Mouse (Mus musculus): Measurements from ENCODE around the gene Ap1g1. TPM values are rescaled to one million over a fixed set of nuclear protein-coding genes. Genes with fewer than 3 reads are reported as not detected.

Ap1g1 gene
- polyA plus RNA-seq, 1 experiment, result not detected

DNA sequence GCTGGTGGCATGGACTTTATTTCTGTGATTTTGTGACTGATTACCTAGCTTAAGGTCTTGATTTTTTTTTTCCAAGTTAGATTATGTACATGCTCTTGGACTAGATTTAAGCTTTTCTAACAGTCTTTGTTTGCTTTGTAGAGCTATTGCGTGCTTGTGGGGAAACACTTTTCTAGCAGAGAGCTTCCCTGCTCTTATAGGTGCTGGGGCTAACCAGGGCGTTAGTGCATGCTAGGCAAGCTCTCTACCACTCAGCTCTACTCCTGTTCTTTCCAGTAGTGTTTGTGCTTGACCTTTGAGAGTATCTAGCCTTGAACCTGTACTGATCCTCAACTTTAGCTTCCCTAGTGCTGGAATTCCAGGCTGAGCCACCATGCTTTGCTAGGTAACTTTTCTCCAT lies 22.0 kb downstream of the Ap1g1 start:
- no peak for TF ChIP-seq POLR2A (IDR thresholded peaks at IDR 0.05; ENCODE audit: insufficient read depth, low read depth, low read length)
- no peak for TF ChIP-seq CTCF (IDR thresholded peaks at IDR 0.05; ENCODE audit: insufficient read depth, low read depth, low read length)
- H3K27ac ChIP-seq (ENCODE audit: insufficient read depth, low read depth, low read length), result no peak overlapping the region
- no peaks in the 10 kb centered on the region for H3K4me1 ChIP-seq (ENCODE audit: control insufficient read depth, insufficient read depth, low read length)
- no peak overlapping the region for H3K4me3 ChIP-seq (ENCODE audit: insufficient read depth, low read depth, low read length)
- 69% methylated on average over 2 of the region's 2 CpGs for whole genome bisulfite sequencing

DNA sequence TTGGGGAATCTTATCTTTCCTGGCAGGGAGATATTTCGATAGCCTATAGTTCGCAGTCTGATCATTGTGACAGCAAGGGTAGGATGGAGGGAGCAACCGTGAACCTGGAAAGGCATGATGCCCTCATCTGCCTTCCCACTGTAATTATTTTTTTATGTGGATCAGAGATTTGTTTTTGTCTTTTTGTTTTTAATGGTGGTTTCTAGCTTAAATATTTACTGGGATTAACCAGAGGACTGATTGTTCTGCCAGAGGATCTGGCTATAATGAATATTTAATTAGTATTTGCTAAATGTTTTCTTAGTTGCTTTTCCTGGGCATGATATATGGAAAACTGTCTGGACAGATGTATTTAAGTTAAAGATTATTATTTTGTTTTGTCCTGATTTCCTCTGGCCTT lies 24.9 kb downstream of the Ap1g1 start:
- H3K27ac ChIP-seq (ENCODE audit: insufficient read depth, low read depth, low read length), result no peak overlapping the region
- H3K4me1 ChIP-seq (ENCODE audit: control insufficient read depth, insufficient read depth, low read length), result 0 out of 2 replicates have a peak, but pooled peaks cover 2% of the 10 kb centered on the region
- H3K4me3 ChIP-seq (ENCODE audit: insufficient read depth, low read depth, low read length), result no peak overlapping the region
- 80% methylated on average over 3 of the region's 3 CpGs for WGBS
- TF ChIP-seq POLR2A (IDR thresholded peaks at IDR 0.05; ENCODE audit: insufficient read depth, low read depth, low read length), result no peak
- TF ChIP-seq CTCF (IDR thresholded peaks at IDR 0.05; ENCODE audit: insufficient read depth, low read depth, low read length), result no peak

DNA sequence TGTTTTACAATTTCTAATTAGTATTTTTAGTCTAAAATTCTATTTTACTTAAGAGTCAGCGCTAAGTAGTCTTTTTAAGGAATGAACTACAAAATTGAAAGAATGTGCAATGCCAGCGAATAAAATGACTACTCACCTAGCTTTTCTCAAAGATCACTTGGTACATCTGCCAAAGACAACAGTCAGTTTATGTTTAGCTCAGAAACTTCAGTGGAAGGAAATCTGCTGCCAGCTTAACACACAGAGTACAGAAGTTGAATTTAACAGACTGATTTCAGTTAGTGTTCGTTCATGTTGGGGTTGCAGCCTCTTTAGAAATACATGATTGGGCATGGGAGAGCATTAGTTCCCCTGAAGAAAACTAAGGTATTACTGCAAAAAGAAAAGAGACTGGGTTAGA lies 25.4 kb downstream of the Ap1g1 start:
- Histone ChIP-seq H3K4me3 (ENCODE audit: insufficient read depth, low read depth, low read length) (no peak overlapping the region), H3K27ac (ENCODE audit: insufficient read depth, low read depth, low read length) (no peak overlapping the region), H3K4me1 (ENCODE audit: control insufficient read depth, insufficient read depth, low read length) (0 out of 2 replicates have a peak, but pooled peaks cover 2% of the 10 kb centered on the region)
- 82% methylated on average over 3 of the region's 3 CpGs for WGBS
- TF ChIP-seq CTCF (IDR thresholded peaks at IDR 0.05; ENCODE audit: insufficient read depth, low read depth, low read length) (no peak), POLR2A (IDR thresholded peaks at IDR 0.05; ENCODE audit: insufficient read depth, low read depth, low read length) (no peak)

DNA sequence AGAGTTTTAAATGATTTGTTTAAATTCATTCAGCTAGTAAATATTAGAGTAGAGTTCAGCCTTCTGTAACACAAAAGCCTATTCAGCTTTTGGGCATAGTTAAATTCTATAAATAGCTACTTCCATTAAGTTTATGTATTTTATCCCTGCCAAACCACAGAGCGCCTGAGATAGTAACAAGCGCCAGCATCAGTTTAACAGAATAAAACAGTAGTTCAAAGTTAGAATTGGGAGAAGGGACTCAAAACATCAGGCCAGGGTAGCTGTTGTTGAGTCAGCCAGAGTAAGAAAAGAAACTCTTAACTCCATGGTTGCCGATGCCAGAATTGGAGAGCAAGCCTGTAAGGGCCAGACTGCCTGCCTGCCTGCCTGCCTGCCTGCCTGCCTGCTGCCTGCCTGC lies 28.2 kb downstream of the Ap1g1 start:
- Histone ChIP-seq H3K4me1 (ENCODE audit: control insufficient read depth, insufficient read depth, low read length) (peaks cover 7% of the 10 kb centered on the region), H3K27ac (ENCODE audit: insufficient read depth, low read depth, low read length) (no peak overlapping the region), H3K4me3 (ENCODE audit: insufficient read depth, low read depth, low read length) (no peak overlapping the region)
- TF ChIP-seq POLR2A (IDR thresholded peaks at IDR 0.05; ENCODE audit: insufficient read depth, low read depth, low read length) (no peak), CTCF (IDR thresholded peaks at IDR 0.05; ENCODE audit: insufficient read depth, low read depth, low read length) (no peak)
- 25% methylated on average over 3 of the region's 3 CpGs for WGBS

DNA sequence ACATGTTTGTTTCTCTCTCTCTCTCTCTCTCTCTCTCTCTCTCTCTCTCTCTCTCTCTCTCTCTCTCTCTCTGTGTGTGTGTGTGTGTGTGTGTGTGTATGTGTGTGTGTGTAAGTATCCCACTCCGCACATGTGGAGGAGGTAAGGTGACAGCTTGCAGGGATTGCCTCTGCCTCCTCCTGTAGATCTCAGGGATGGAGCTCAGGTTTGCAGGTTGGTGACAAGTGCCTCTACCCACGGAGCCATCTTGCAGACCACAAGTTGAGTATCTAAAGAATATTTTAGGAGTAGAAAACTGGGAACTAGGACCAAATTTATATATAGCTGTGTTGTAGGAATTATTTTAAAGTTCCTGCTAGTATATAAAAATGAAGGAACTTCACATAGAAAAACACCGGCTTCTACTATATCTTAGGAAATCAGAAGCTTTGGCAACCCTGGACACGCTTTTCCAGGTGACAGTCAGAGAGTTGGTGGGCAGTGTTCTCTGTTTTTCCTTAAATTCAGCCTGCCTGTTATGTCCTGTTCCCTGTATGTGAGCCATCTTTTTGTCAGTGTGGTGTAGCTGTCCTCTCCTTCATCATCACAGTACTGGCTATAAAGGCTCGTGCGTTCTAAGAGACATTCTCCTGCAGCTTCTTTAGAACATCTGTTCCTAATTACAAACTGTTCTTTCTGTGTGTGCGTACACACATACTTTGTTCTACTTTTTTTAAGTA lies 29.2 kb downstream of the Ap1g1 start:
- no peak overlapping the region for H3K4me3 ChIP-seq (ENCODE audit: insufficient read depth, low read depth, low read length)
- 55% methylated on average over 7 of the region's 7 CpGs for WGBS

DNA sequence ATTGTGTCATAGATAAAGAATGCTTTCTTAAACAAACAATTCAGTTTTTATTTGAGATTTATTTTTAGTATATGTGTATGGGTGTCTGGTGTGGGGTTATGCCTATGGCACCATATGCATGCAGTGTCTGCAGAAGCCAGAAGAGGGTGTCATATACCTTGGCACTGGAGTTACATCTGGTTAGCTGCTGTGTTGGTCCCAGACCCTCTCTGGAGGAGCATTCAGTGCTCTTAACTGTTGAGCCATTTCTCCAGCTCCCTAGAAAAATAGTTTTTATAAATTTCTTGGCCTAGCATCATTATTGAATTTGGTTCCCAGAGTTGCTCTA lies 29.7 kb downstream of the Ap1g1 start:
- H3K27ac ChIP-seq (ENCODE audit: insufficient read depth, low read depth, low read length), result no peak overlapping the region
- TF ChIP-seq CTCF (IDR thresholded peaks at IDR 0.05; ENCODE audit: insufficient read depth, low read depth, low read length), result no peak
- no peak for TF ChIP-seq POLR2A (IDR thresholded peaks at IDR 0.05; ENCODE audit: insufficient read depth, low read depth, low read length)
- H3K4me3 ChIP-seq (ENCODE audit: insufficient read depth, low read depth, low read length), result no peak overlapping the region
- H3K4me1 ChIP-seq (ENCODE audit: control insufficient read depth, insufficient read depth, low read length), result peaks cover 7% of the 10 kb centered on the region

More for the DNA sequence above, 29.2 kb downstream of the Ap1g1 start:
- TF ChIP-seq POLR2A (IDR thresholded peaks at IDR 0.05; ENCODE audit: insufficient read depth, low read depth, low read length) (no peak), CTCF (IDR thresholded peaks at IDR 0.05; ENCODE audit: insufficient read depth, low read depth, low read length) (no peak)
- H3K4me1 ChIP-seq (ENCODE audit: control insufficient read depth, insufficient read depth, low read length), result peaks cover 7% of the 10 kb centered on the region
- no peak overlapping the region for H3K27ac ChIP-seq (ENCODE audit: insufficient read depth, low read depth, low read length)

DNA sequence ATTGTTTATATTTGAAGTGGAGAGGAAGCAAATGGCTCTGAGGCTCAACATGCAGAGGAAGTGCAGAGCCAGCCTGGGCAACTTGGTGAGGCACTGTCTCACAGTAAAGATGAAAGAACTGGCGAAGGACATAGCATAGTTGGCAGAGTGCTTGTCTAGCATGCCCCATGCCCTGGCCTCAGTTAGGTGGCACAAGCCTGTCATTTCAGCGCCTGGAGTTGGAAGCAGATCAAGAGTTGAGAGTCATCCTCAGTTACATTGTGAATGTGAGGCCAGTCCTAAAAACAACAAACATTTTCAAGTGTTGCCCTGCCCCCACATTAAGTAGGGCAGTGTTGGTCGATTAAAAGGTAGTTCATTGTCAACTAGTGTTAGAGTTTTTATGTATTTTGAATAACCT lies 32.1 kb downstream of the Ap1g1 start:
- no peak for TF ChIP-seq POLR2A (IDR thresholded peaks at IDR 0.05; ENCODE audit: insufficient read depth, low read depth, low read length)
- TF ChIP-seq CTCF (IDR thresholded peaks at IDR 0.05; ENCODE audit: insufficient read depth, low read depth, low read length), result no peak
- no peak overlapping the region for H3K27ac ChIP-seq (ENCODE audit: insufficient read depth, low read depth, low read length)
- peaks cover 7% of the 10 kb centered on the region for H3K4me1 ChIP-seq (ENCODE audit: control insufficient read depth, insufficient read depth, low read length)
- WGBS, result 50% methylated on average over 3 of the region's 3 CpGs
- no peak overlapping the region for H3K4me3 ChIP-seq (ENCODE audit: insufficient read depth, low read depth, low read length)

DNA sequence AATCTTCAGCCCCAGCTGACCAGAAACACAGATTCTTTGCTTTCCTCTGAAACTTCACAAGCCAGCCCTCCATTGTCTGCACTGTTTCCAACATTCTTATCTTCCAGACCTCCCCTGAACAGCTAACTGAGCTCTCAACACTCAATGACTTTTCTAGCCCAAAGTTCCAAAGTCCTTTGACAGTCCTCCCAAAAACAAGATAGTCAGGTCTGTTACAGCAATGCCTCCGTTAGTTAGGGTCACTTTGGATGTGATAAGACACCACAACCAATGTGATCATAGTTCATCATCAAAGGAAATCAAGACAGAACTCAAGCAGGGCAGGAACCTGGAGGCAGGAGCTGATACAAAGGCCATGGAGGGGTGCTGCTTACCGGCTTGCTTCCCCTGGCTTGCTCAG lies 36.9 kb downstream of the Ap1g1 start:
- H3K4me3 ChIP-seq (ENCODE audit: insufficient read depth, low read depth, low read length), result no peak overlapping the region
- 100% methylated on average over 2 of the region's 2 CpGs for WGBS
- H3K27ac ChIP-seq (ENCODE audit: insufficient read depth, low read depth, low read length), result no peak overlapping the region
- TF ChIP-seq POLR2A (IDR thresholded peaks at IDR 0.05; ENCODE audit: insufficient read depth, low read depth, low read length), result no peak
- TF ChIP-seq CTCF (IDR thresholded peaks at IDR 0.05; ENCODE audit: insufficient read depth, low read depth, low read length), result no peak
- H3K4me1 ChIP-seq (ENCODE audit: control insufficient read depth, insufficient read depth, low read length), result peaks cover 2% of the 10 kb centered on the region

DNA sequence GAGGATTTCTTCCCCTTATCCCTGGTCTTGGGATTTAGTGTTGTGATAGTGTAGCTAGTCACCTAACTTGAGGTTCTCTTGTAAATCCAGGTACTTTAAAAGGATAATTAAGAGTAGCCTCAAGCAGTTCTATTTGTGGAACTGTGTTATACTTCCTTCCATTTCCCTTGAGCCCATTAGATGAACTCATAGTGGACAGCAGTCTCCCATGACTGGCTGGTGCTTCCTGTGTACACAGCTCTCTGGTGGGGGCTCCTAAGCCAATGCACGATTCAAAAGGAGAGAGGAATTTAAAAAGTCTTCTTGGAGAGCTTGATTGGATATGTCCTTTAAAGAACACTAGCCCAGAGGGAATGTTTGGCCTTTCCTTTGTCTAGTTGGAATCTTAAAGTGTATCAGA lies 39.6 kb downstream of the Ap1g1 start:
- 9% methylated on average over 1 of the region's 1 CpGs for WGBS
- no peak overlapping the region for H3K27ac ChIP-seq (ENCODE audit: insufficient read depth, low read depth, low read length)
- no peak overlapping the region for H3K4me3 ChIP-seq (ENCODE audit: insufficient read depth, low read depth, low read length)
- no peaks in the 10 kb centered on the region for H3K4me1 ChIP-seq (ENCODE audit: control insufficient read depth, insufficient read depth, low read length)
- TF ChIP-seq CTCF (IDR thresholded peaks at IDR 0.05; ENCODE audit: insufficient read depth, low read depth, low read length), result no peak
- TF ChIP-seq POLR2A (IDR thresholded peaks at IDR 0.05; ENCODE audit: insufficient read depth, low read depth, low read length), result no peak

DNA sequence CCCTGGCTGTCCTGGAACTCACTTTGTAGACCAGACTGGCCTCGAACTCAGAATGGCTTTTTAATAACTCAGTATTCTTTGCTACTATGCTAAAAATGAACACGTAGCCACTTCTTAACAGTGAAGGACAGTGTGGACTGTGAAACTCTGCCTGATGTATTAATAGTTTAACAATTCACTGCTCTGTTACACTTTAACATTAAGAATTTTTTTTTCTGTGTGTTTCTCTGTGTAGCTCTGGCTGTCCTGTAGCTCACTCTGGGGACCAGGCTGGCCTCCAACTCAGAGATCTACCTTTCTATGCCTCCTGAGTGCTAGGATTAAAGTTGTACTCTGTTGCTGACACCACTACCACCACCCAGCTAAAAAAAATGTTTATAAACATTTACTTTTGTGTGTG lies 45.2 kb downstream of the Ap1g1 start:
- Histone ChIP-seq H3K27ac (ENCODE audit: insufficient read depth, low read depth, low read length) (no peak overlapping the region), H3K4me3 (ENCODE audit: insufficient read depth, low read depth, low read length) (no peak overlapping the region), H3K4me1 (ENCODE audit: control insufficient read depth, insufficient read depth, low read length) (no peaks in the 10 kb centered on the region)
- 84% methylated on average over 2 of the region's 2 CpGs for WGBS
- TF ChIP-seq POLR2A (IDR thresholded peaks at IDR 0.05; ENCODE audit: insufficient read depth, low read depth, low read length), result no peak
- no peak for TF ChIP-seq CTCF (IDR thresholded peaks at IDR 0.05; ENCODE audit: insufficient read depth, low read depth, low read length)

Measured in olfactory bulb, adult 2 months (tissue).